7 mouse cellular contexts compared by ENCODE assay signal in genomic region chr13:52892065-52892503, GRCm38 (mm10). TPM values are rescaled to one million over a fixed set of nuclear protein-coding genes. Genes with fewer than 3 reads are reported as not detected.
DNase-seq lines count a peak whose midpoint lies in the region; ATAC-seq and TF ChIP-seq lines count a peak whose summit lies in the region.

No protein-coding gene starts in this region.

- DNase-seq in 3T3-L1 (ENCODE audit: low read depth, low spot score), result peak; percentile 94
- DNase-seq in MEL (ENCODE audit: low read depth, low spot score), result peak; percentile 53
- peak; percentile 67 to 76 for DNase-seq in cerebellum, postnatal 25 days
- DNase-seq in induced T-regulatory cell, adult 2 months (ENCODE audit: low read depth), result peak; percentile 43
- DNase-seq in lung, embryonic 14.5 days, result peak; percentile 50
- no peak for DNase-seq in thymus, postnatal 10 days (ENCODE audit: low spot score in 2 of 2)
- DNase-seq in spleen, adult 12 weeks (ENCODE audit: low spot score), result no peak

- H3K36me3 ChIP-seq in MEL (ENCODE audit: control insufficient read depth in 1 of 2, insufficient read depth in 2 of 2, low read length in 2 of 2), result peaks cover 0 to 4% of the 10 kb centered on the region in 2 experiments; a peak in 2 of 4 replicates
- peaks cover 11% of the 10 kb centered on the region; the same call in 1 of the 2 replicates for H3K36me3 ChIP-seq in lung, embryonic 14.5 days (ENCODE audit: insufficient read depth)

- H3K4me1 ChIP-seq in MEL (ENCODE audit: control insufficient read depth in 1 of 2, insufficient read depth in 2 of 2, low read length in 2 of 2), result peaks cover 0 to 3% of the 10 kb centered on the region in 2 experiments; a peak in 1 of 4 replicates
- no peaks in the 10 kb centered on the region for H3K4me1 ChIP-seq in lung, embryonic 14.5 days (ENCODE audit: insufficient read depth)

- TF ChIP-seq CTCF in MEL (IDR thresholded peaks at IDR 0.05 in 2 of 3, conservative IDR thresholded peaks at IDR 0.05 in 1 of 3; ENCODE audit: control insufficient read depth in 1 of 3, insufficient read depth in 1 of 3, low read depth in 2 of 3, low read length in 3 of 3, poor library complexity in 1 of 3, severe bottlenecking in 1 of 3), result no peak
- TF ChIP-seq CTCF in lung, embryonic 14.5 days (IDR thresholded peaks at IDR 0.05; ENCODE audit: low read depth), result no peak

- H3K4me2 ChIP-seq in lung, embryonic 14.5 days, result no peak overlapping the region

- no peaks in the 10 kb centered on the region for H3K79me2 ChIP-seq in MEL (ENCODE audit: control insufficient read depth, insufficient read depth, low read length, poor library complexity)

- no peaks in the 10 kb centered on the region for H3K9me3 ChIP-seq in MEL (replicated peaks; ENCODE audit: insufficient read depth, low read length)
- no peaks in the 10 kb centered on the region for H3K9me3 ChIP-seq in lung, embryonic 14.5 days (ENCODE audit: low read depth, low read length)

- no peaks in the 10 kb centered on the region for H3K27me3 ChIP-seq in MEL (ENCODE audit: control insufficient read depth in 1 of 2, insufficient read depth in 2 of 2, low read length in 2 of 2)
- no peaks in the 10 kb centered on the region for H3K27me3 ChIP-seq in lung, embryonic 14.5 days (ENCODE audit: insufficient read depth, low read length)

- H3K9ac ChIP-seq in MEL (ENCODE audit: control insufficient read depth, low read depth, low read length, poor library complexity, severe bottlenecking), result no peak overlapping the region
- H3K9ac ChIP-seq in lung, embryonic 14.5 days, result no peak overlapping the region

- H3K4me3 ChIP-seq in MEL (ENCODE audit: control insufficient read depth in 1 of 2, insufficient read depth in 1 of 2, low read depth in 2 of 2, low read length in 2 of 2), result no peak overlapping the region
- H3K4me3 ChIP-seq in lung, embryonic 14.5 days (ENCODE audit: low read depth, low read length), result no peak overlapping the region

- peak in 1 of 2 experiments; percentile 44; a peak in 2 of 4 replicates for TF ChIP-seq EP300 in MEL (IDR thresholded peaks at IDR 0.05; ENCODE audit: low read depth in 1 of 2, low read length in 2 of 2)

- no peak for ATAC-seq in lung, embryonic 14.5 days (ENCODE audit: insufficient read depth)

- no peak for TF ChIP-seq RAD21 in MEL (IDR thresholded peaks at IDR 0.05; ENCODE audit: low read depth, low read length)

- 58% methylated on average over 10 of the region's 10 CpGs for WGBS in lung, embryonic 14.5 days

- TF ChIP-seq POLR2A in MEL (IDR thresholded peaks at IDR 0.05; ENCODE audit: control insufficient read depth in 1 of 2, insufficient read depth in 1 of 2, low read depth in 1 of 2, low read length in 2 of 2, poor library complexity in 1 of 2), result no peak

- H3K27ac ChIP-seq in MEL (ENCODE audit: control insufficient read depth, low read depth, low read length), result peak overlapping the region; percentile 13; the same call in 1 of the 2 replicates
- H3K27ac ChIP-seq in lung, embryonic 14.5 days (ENCODE audit: low read depth), result no peak overlapping the region

TF ChIP-seq in MEL, 35 proteins besides CTCF, POLR2A, EP300 and RAD21:
- TF ChIP-seq GABPA (IDR thresholded peaks at IDR 0.05; ENCODE audit: low read depth, low read length) (no peak), ZMIZ1 (IDR thresholded peaks at IDR 0.05; ENCODE audit: low read depth, low read length) (no peak), GATA1 (IDR thresholded peaks at IDR 0.05; ENCODE audit: low read depth, low read length) (peak; percentile 42; the same call in 1 of the 2 replicates), POLR2AphosphoS2 (IDR thresholded peaks at IDR 0.05; ENCODE audit: low read length) (no peak), HCFC1 (IDR thresholded peaks at IDR 0.05; ENCODE audit: low read depth, low read length) (no peak)

RNA-seq across cellular contexts. Expression of gene Auh, which starts 37.4 kb away (rescaled TPM):
- total RNA-seq in MEL (2012; rRNA removed), result 14.7 TPM in 2 replicates
- polyA plus RNA-seq in MEL (2012; ENCODE audit: insufficient read depth in 1 of 2, insufficient read length in 2 of 2, low read depth in 1 of 2, low replicate concordance in 2 of 2, missing spikeins in 1 of 2), result 10 to 100 TPM in 1 of 2 experiments, not detected in 1; 19.5 TPM
- 32.3 and 34.8 TPM in 2 replicates for polyA plus RNA-seq in lung, embryonic 14.5 days (2014; fragmentation: Nextera tagmentation; extraction: Ambion mirVana)

Comparison
In these comparisons a context has a peak if more than half of its experiments do, and no peak if none do; other contexts are left out.
1. DNase-seq: peak in 3T3-L1 (single experiment), MEL (single experiment), cerebellum, postnatal 25 days (2 of 2), induced T-regulatory cell, adult 2 months (single experiment) and lung, embryonic 14.5 days (single experiment); none in thymus, postnatal 10 days (0 of 2) and spleen, adult 12 weeks (single experiment).